Mouse (Mus musculus) CD4-positive, CD25-positive, alpha-beta regulatory T cell (primary cell): ENCODE data around the gene Gabrd. TPM values are rescaled to one million over a fixed set of nuclear protein-coding genes. Genes with fewer than 3 reads are reported as not detected.

Source experiments
- polyA plus RNA-seq: library from polyadenylated mRNA; unstranded; fragments of 100-300 nt; shearing (Covaris generic); gene quantifications from one replicate; pipeline ENCODE4 v1.2.1, GENCODE M21; 2017

Gene Gabrd
- 1.4 TPM for polyA plus RNA-seq

GRCm38 (mm10) chr4:155397511-155398221 is at the start of gene Gabrd:
Gabrd (minus strand) TSS chr4:155398112.

GRCm38 (mm10) chr4:155409058-155409776 is 11.3 kb upstream of the Gabrd start, which contains the start of gene Cfap74:
Cfap74 (plus strand) TSS chr4:155409190.

GRCm38 (mm10) chr4:155361303-155361791 is 36.6 kb downstream of the Gabrd start, which contains the start of gene Prkcz:
Prkcz (minus strand) TSS chr4:155361361.

Other genes starting within 250 kb of the Gabrd start
- gene Ski, start 175.5 kb downstream of the Gabrd start, polyA plus RNA-seq = 171 TPM
- 121 TPM for gene Faap20, start 148.3 kb downstream of the Gabrd start, polyA plus RNA-seq
- 47.2 TPM for gene Prkcz, start 36.8 kb downstream of the Gabrd start, polyA plus RNA-seq
- gene Cfap74, start 11.1 kb upstream of the Gabrd start, polyA plus RNA-seq = 4.7 TPM
- gene Tmem52, start 71.0 kb upstream of the Gabrd start, polyA plus RNA-seq = not detected
- gene Gnb1, start 93.2 kb upstream of the Gabrd start, polyA plus RNA-seq = 368 TPM
- gene Nadk, start 164.3 kb upstream of the Gabrd start, polyA plus RNA-seq = 141 TPM
- gene Slc35e2, start 203.3 kb upstream of the Gabrd start, polyA plus RNA-seq = 11.2 TPM
- gene Cdk11b, start 226.7 kb upstream of the Gabrd start, polyA plus RNA-seq = 161 TPM
- not detected for gene Gm10563, start 247.3 kb upstream of the Gabrd start, polyA plus RNA-seq